In genomic region chr10:110918414-110919391, GRCm38 (mm10) we compare ENCODE assay signal across 8 mouse cellular contexts. TPM values are rescaled to one million over a fixed set of nuclear protein-coding genes. Genes with fewer than 3 reads are reported as not detected.
DNase-seq lines count a peak whose midpoint lies in the region; ATAC-seq and TF ChIP-seq lines count a peak whose summit lies in the region.

No protein-coding gene starts in this region.

- peaks cover 54% of the 10 kb centered on the region for H3K4me1 ChIP-seq in embryonic facial prominence, embryonic 10.5 days
- H3K4me1 ChIP-seq in lung, postnatal 0 days (ENCODE audit: insufficient read depth, low read depth, low read length) = peaks cover 13% of the 10 kb centered on the region

- peak overlapping the region; percentile 58; the same call in 1 of the 2 replicates for H3K27ac ChIP-seq in left cerebral cortex, adult 2 months
- H3K27ac ChIP-seq in embryonic facial prominence, embryonic 10.5 days (replicated peaks) = peak overlapping the region; percentile 99
- H3K27ac ChIP-seq in lung, postnatal 0 days (ENCODE audit: low read length) = peak overlapping the region; percentile 91

- no peaks in the 10 kb centered on the region for H3K27me3 ChIP-seq in embryonic facial prominence, embryonic 10.5 days (replicated peaks; ENCODE audit: low read depth, poor library complexity, severe bottlenecking)
- no peaks in the 10 kb centered on the region for H3K27me3 ChIP-seq in lung, postnatal 0 days (replicated peaks; ENCODE audit: insufficient read depth, low read length)

- TF ChIP-seq EP300 in lung, postnatal 0 days (IDR thresholded peaks at IDR 0.05) = no peak

- peak overlapping the region; percentile 92 for H3K4me2 ChIP-seq in lung, postnatal 0 days (replicated peaks; ENCODE audit: low read depth, low read length)

- no peaks in the 10 kb centered on the region for H3K9me3 ChIP-seq in embryonic facial prominence, embryonic 10.5 days
- no peaks in the 10 kb centered on the region for H3K9me3 ChIP-seq in lung, postnatal 0 days (ENCODE audit: low read length)

- 14% methylated on average over 26 of the region's 26 CpGs for WGBS in embryonic facial prominence, embryonic 10.5 days
- 24% methylated on average over 26 of the region's 26 CpGs for WGBS in lung, postnatal 0 days

- peaks cover 4% of the 10 kb centered on the region for H3K36me3 ChIP-seq in embryonic facial prominence, embryonic 10.5 days (replicated peaks)
- H3K36me3 ChIP-seq in lung, postnatal 0 days (ENCODE audit: insufficient read depth, low read length) = no peaks in the 10 kb centered on the region

- peak overlapping the region; percentile 76 for H3K4me3 ChIP-seq in left cerebral cortex, adult 2 months
- peak overlapping the region; percentile 85 for H3K4me3 ChIP-seq in embryonic facial prominence, embryonic 10.5 days
- peak overlapping the region; percentile 67; the same call in 1 of the 2 replicates for H3K4me3 ChIP-seq in lung, postnatal 0 days (ENCODE audit: low read depth, low read length)

- TF ChIP-seq CTCF in left cerebral cortex, adult 2 months (IDR thresholded peaks at IDR 0.05) = no peak
- no peak for TF ChIP-seq CTCF in lung, postnatal 0 days (IDR thresholded peaks at IDR 0.05)

- ATAC-seq in hematopoietic stem cell, adult 5-6 weeks (replicated peaks in 1 of 2; ENCODE audit: insufficient read depth in 1 of 2, low FRiP score in 2 of 2, low TSS enrichment in 1 of 2, low read depth in 1 of 2, poor library complexity in 2 of 2, severe bottlenecking in 2 of 2) = peak; percentile 15 to 27; a peak in 1 of 4 replicates
- ATAC-seq in lung, postnatal 0 days = no peak

- DNase-seq in left cerebral cortex, adult 2 months (ENCODE audit: extremely low spot score in 1 of 2, low spot score in 2 of 2) = no peak
- DNase-seq in left cerebral cortex, postnatal 4 days = no peak
- DNase-seq in embryonic facial prominence, embryonic 10.5 days (ENCODE audit: low spot score) = peak; percentile 72
- DNase-seq in lung, postnatal 0 days (ENCODE audit: low spot score) = peak; percentile 56
- DNase-seq in spleen, postnatal 36 days (ENCODE audit: low spot score in 2 of 2) = peak; percentile 55 to 69
- no peak for DNase-seq in urinary bladder, adult 2 months (ENCODE audit: low spot score)
- DNase-seq in frontal cortex, postnatal 10 days (ENCODE audit: low spot score in 2 of 2) = no peak

- no peak overlapping the region for H3K9ac ChIP-seq in lung, postnatal 0 days (replicated peaks; ENCODE audit: low read depth)

- intact Hi-C loops in left cerebral cortex, adult 2 months (cut with DNase I) = no loop called here
- intact Hi-C loops in left cerebral cortex, postnatal 4 days (cut with DNase I) = no loop called here

RNA-seq across cellular contexts. Expression of gene Csrp2, which starts 0.9 kb away (rescaled TPM):
- 10 to 100 TPM in 1 of 2 experiments, 1 to 10 TPM in 1; 7.0 to 10.7 TPM for total RNA-seq in left cerebral cortex, adult 2 months (2021)
- 100 to 1,000 TPM; 131 to 148 TPM for total RNA-seq in left cerebral cortex, postnatal 4 days (2021)
- polyA plus RNA-seq in embryonic facial prominence, embryonic 10.5 days (2016; fragmentation: Nextera tagmentation; extraction: Ambion mirVana) = 275 and 290 TPM in 2 replicates
- total RNA-seq in hematopoietic stem cell, adult 5-6 weeks (2017) = 41.6 and 73.7 TPM in 2 replicates
- polyA plus RNA-seq in lung, postnatal 0 days (2015; fragmentation: Nextera tagmentation; extraction: Ambion mirVana) = 124 and 131 TPM in 2 replicates
- polyA plus RNA-seq in urinary bladder, adult 2 months (2012; rRNA removed) = 370 and 450 TPM in 2 replicates

Comparison
In these comparisons a context has a peak if more than half of its experiments do, and no peak if none do; other contexts are left out.
1. DNase-seq: peak in embryonic facial prominence, embryonic 10.5 days (single experiment), lung, postnatal 0 days (single experiment) and spleen, postnatal 36 days (2 of 2); none in left cerebral cortex, adult 2 months (0 of 2), left cerebral cortex, postnatal 4 days (single experiment), urinary bladder, adult 2 months (single experiment) and frontal cortex, postnatal 10 days (0 of 2).
2. Peak in every context shown above with its lines, with median percentiles within 50 percentile points of each other: H3K27ac ChIP-seq and H3K4me3 ChIP-seq.